Mouse (Mus musculus) gastrocnemius, adult 2 months (tissue): ENCODE measurements around the gene Tmem86a. TPM values are rescaled to one million over a fixed set of nuclear protein-coding genes. Genes with fewer than 3 reads are reported as not detected.

ENCODE experiments used
- DNase-seq: peaks from one replicate; pipeline ENCODE4 v3.0.0; 2022
- H3K27ac ChIP-seq: fragments of 200-600 bp; 2 replicates; pipeline ENCODE4 v1.8.1; 2022; ENCODE audit warnings: mild to moderate bottlenecking
- H3K4me3 ChIP-seq: fragments of 200-600 bp; 2 replicates; pipeline ENCODE4 v1.8.1; 2022; ENCODE audit warnings: mild to moderate bottlenecking, moderate library complexity
- CTCF ChIP-seq: fragments of 200-600 bp; IDR thresholded peaks from 2 replicates; pipeline ENCODE4 v1.8.1; 2022; ENCODE audit warnings: antibody characterized with exemption, mild to moderate bottlenecking, moderate library complexity
- intact Hi-C: fragments of 180-260 bp; cut with DNase I; formaldehyde crosslinking; loops from one replicate; pipeline ENCODE4 v1.15.1; 2025
- microRNA-seq: library from miRNA; unstranded; fragments of <30 nt; microRNA quantifications from one replicate; pipeline ENCODE4 v1.2.0, GENCODE M21; 2021
- total RNA-seq, 2 experiments: library from RNA; stranded (reverse); gene quantifications; 2 replicates each; pipeline ENCODE4 v1.2.3; 2021

The Tmem86a gene
- total RNA-seq, 2 experiments from 2014 or later = 4.0 to 4.8 TPM

- H3K4me3 ChIP-seq = no peak overlapping the region
- intact Hi-C loops = no loop called here
- H3K27ac ChIP-seq = no peak overlapping the region
- DNase-seq = no peak
- TF ChIP-seq CTCF = no peak
Measured at GRCm38 (mm10) chr7:47099306-47099705, 48.9 kb downstream of the Tmem86a start.

- no peak for DNase-seq
- Histone ChIP-seq H3K27ac (no peak overlapping the region), H3K4me3 (no peak overlapping the region)
- no peak for TF ChIP-seq CTCF
- intact Hi-C loops = no loop called here
Measured at GRCm38 (mm10) chr7:47100615-47101014, 50.2 kb downstream of the Tmem86a start.

- intact Hi-C loops = no loop called here
- no peak for TF ChIP-seq CTCF
- Histone ChIP-seq H3K4me3 (no peak overlapping the region), H3K27ac (no peak overlapping the region)
- no peak for DNase-seq
Measured at GRCm38 (mm10) chr7:47102970-47103369, 52.6 kb downstream of the Tmem86a start.

GRCm38 (mm10) chr7:47103671-47104414 is 53.4 kb downstream of the Tmem86a start:
- Histone ChIP-seq H3K27ac (no peak overlapping the region), H3K4me3 (no peak overlapping the region)
- no peak for TF ChIP-seq CTCF
- DNase-seq = no peak
- intact Hi-C loops = no loop called here

Small RNAs within 50 kb of the gene (microRNA-seq; reads per million reads assigned to microRNA genes)
- gene Mir7056 = not detected

Other genes with a start within 250 kb of the Tmem86a start
- 1,000 to 10,000 TPM; 2,441 to 2,897 TPM for gene Ldha, start 209.1 kb upstream of the Tmem86a start, total RNA-seq
- not detected for gene Ldhc, start 189.4 kb upstream of the Tmem86a start, total RNA-seq
- gene Tsg101, start 130.6 kb upstream of the Tmem86a start, total RNA-seq = 10 to 100 TPM; 49.8 to 50.6 TPM
- gene Uevld, start 92.1 kb upstream of the Tmem86a start, total RNA-seq = 10 to 100 TPM; 11.2 to 11.9 TPM
- gene Gm9999, start 67.0 kb upstream of the Tmem86a start, total RNA-seq = not detected
- gene Spty2d1, start 42.2 kb upstream of the Tmem86a start, total RNA-seq = 1 to 10 TPM; 4.1 to 5.7 TPM
- gene Ptpn5, start 83.1 kb downstream of the Tmem86a start, total RNA-seq = not detected
- gene Mrgpra6, start 154.3 kb downstream of the Tmem86a start, total RNA-seq = not detected
- gene Mrgpra9, start 202.2 kb downstream of the Tmem86a start, total RNA-seq = not detected